20 mouse cellular contexts compared by ENCODE assay signal in genomic region chr12:78839906-78840305, GRCm38 (mm10). TPM values are rescaled to one million over a fixed set of nuclear protein-coding genes. Genes with fewer than 3 reads are reported as not detected.
DNase-seq lines count a peak whose midpoint lies in the region; ATAC-seq and TF ChIP-seq lines count a peak whose summit lies in the region.
"Had no signal": no experiment of that assay in that cellular context is flagged by ENCODE, and none has a peak within 500 bp of the region (broad histone marks: within the 10 kb centered on the region; RNA-seq: fewer than 3 reads in every experiment).

No protein-coding gene starts in this region.

- H3K27me3 ChIP-seq in kidney, embryonic 16.5 days (ENCODE audit: insufficient read depth, low read length) = no peaks in the 10 kb centered on the region
- H3K27me3 ChIP-seq: embryonic facial prominence, embryonic 13.5 days; forebrain, embryonic 13.5 days; hindbrain, embryonic 15.5 days; limb, embryonic 15.5 days; midbrain, embryonic 12.5 days; neural tube, embryonic 15.5 days had no signal

- 89% methylated on average over 4 of the region's 4 CpGs for WGBS in kidney, embryonic 16.5 days

- no peak overlapping the region for H3K4me2 ChIP-seq in kidney, embryonic 16.5 days (replicated peaks; ENCODE audit: low read depth, low read length)
- H3K4me2 ChIP-seq: embryonic facial prominence, embryonic 13.5 days; forebrain, embryonic 13.5 days; hindbrain, embryonic 15.5 days; limb, embryonic 15.5 days; lung, embryonic 14.5 days; midbrain, embryonic 12.5 days; neural tube, embryonic 15.5 days had no signal

- no peak overlapping the region for H3K4me3 ChIP-seq in gastrocnemius, adult 2 months
- no peak overlapping the region for H3K4me3 ChIP-seq in kidney, embryonic 16.5 days (ENCODE audit: low read length)
- H3K4me3 ChIP-seq: embryonic facial prominence, embryonic 13.5 days; forebrain, embryonic 13.5 days; hindbrain, embryonic 15.5 days; limb, embryonic 15.5 days; midbrain, embryonic 12.5 days; neural tube, embryonic 15.5 days had no signal

- DNase-seq in gastrocnemius, adult 2 months = peak; percentile 40
- no peak for DNase-seq in gastrocnemius, postnatal 25 days
- peak; percentile 43 for DNase-seq in kidney, postnatal 10 days
- DNase-seq in brain, adult 2 months (ENCODE audit: low read depth, low spot score) = peak; percentile 16
- peak; percentile 15 to 29 for DNase-seq in kidney, postnatal 4 days
- DNase-seq in spleen, adult 12 weeks (ENCODE audit: low spot score) = no peak
- DNase-seq: adrenal gland, adult 8-10 months; cerebellum, adult 9-11 months; layer of hippocampus, adult 9-11 months; lung, embryonic 14.5 days; right cerebral cortex, adult 18-20 months had no signal

- intact Hi-C loops in gastrocnemius, adult 2 months (cut with DNase I) = no loop called here

- no peak overlapping the region for H3K9ac ChIP-seq in kidney, embryonic 16.5 days (replicated peaks; ENCODE audit: low read length)
- H3K9ac ChIP-seq: embryonic facial prominence, embryonic 13.5 days; forebrain, embryonic 13.5 days; hindbrain, embryonic 15.5 days; limb, embryonic 15.5 days; liver, embryonic 14.5 days; lung, embryonic 14.5 days; midbrain, embryonic 12.5 days; neural tube, embryonic 15.5 days had no signal

- no peak for TF ChIP-seq CTCF in gastrocnemius, adult 2 months (IDR thresholded peaks at IDR 0.05)

- H3K27ac ChIP-seq in gastrocnemius, adult 2 months = no peak overlapping the region
- H3K27ac ChIP-seq in kidney, embryonic 16.5 days (ENCODE audit: low read length) = no peak overlapping the region
- H3K27ac ChIP-seq: embryonic facial prominence, embryonic 13.5 days; forebrain, embryonic 13.5 days; hindbrain, embryonic 15.5 days; limb, embryonic 15.5 days; liver, embryonic 14.5 days; midbrain, embryonic 12.5 days; neural tube, embryonic 15.5 days had no signal

- ATAC-seq in kidney, embryonic 16.5 days (ENCODE audit: low FRiP score, low TSS enrichment) = no peak
- ATAC-seq: activated CD4-positive, CD25-positive, alpha-beta regulatory T cell, adult 4 months; forebrain, embryonic 13.5 days had no signal

- peaks cover 41% of the 10 kb centered on the region for H3K36me3 ChIP-seq in kidney, embryonic 16.5 days (ENCODE audit: insufficient read depth, low read length)

- H3K4me1 ChIP-seq in kidney, embryonic 16.5 days (ENCODE audit: insufficient read depth, low read length) = no peaks in the 10 kb centered on the region
- H3K4me1 ChIP-seq: embryonic facial prominence, embryonic 13.5 days; forebrain, embryonic 13.5 days; hindbrain, embryonic 15.5 days; limb, embryonic 15.5 days; midbrain, embryonic 12.5 days; neural tube, embryonic 15.5 days had no signal

- no peaks in the 10 kb centered on the region for H3K9me3 ChIP-seq in kidney, embryonic 16.5 days (ENCODE audit: low read length)
- H3K9me3 ChIP-seq: embryonic facial prominence, embryonic 13.5 days; forebrain, embryonic 13.5 days; hindbrain, embryonic 15.5 days; limb, embryonic 15.5 days; midbrain, embryonic 12.5 days; neural tube, embryonic 15.5 days had no signal

RNA-seq across cellular contexts. Expression of gene Atp6v1d, which starts 21.5 kb away (rescaled TPM):
- total RNA-seq in gastrocnemius, adult 2 months (2021) = 10 to 100 TPM; 59.8 to 66.2 TPM
- 10 to 100 TPM; 57.4 to 60.8 TPM for total RNA-seq in gastrocnemius, postnatal 25 days (2021)
- 66.1 and 69.7 TPM in 2 replicates for polyA plus RNA-seq in kidney, embryonic 16.5 days (2015; fragmentation: Nextera tagmentation; extraction: Ambion mirVana)

RNA-seq across cellular contexts. Expression of gene Eif2s1, which starts 21.7 kb away (rescaled TPM):
- 10 to 100 TPM; 38.8 to 44.9 TPM for total RNA-seq in gastrocnemius, adult 2 months (2021)
- total RNA-seq in gastrocnemius, postnatal 25 days (2021) = 10 to 100 TPM; 39.9 to 40.3 TPM
- polyA plus RNA-seq in kidney, embryonic 16.5 days (2015; fragmentation: Nextera tagmentation; extraction: Ambion mirVana) = 209 and 236 TPM in 2 replicates

Comparison
In these comparisons a context has a peak if more than half of its experiments do, and no peak if none do; other contexts are left out.
1. DNase-seq: peak in gastrocnemius, adult 2 months (single experiment), kidney, postnatal 10 days (single experiment), brain, adult 2 months (single experiment) and kidney, postnatal 4 days (2 of 2); none in gastrocnemius, postnatal 25 days (single experiment) and spleen, adult 12 weeks (single experiment).